Mouse (Mus musculus) gastrocnemius, adult 18-20 months (tissue): ENCODE measurements around the gene Pif1. TPM values are rescaled to one million over a fixed set of nuclear protein-coding genes. Genes with fewer than 3 reads are reported as not detected.

Experiments used
- DNase-seq: peaks from one replicate; pipeline ENCODE4 v3.0.0; 2021; ENCODE audit warnings: low spot score
- total RNA-seq, 2 experiments: library from RNA; stranded (reverse); gene quantifications; 2 replicates each; pipeline ENCODE4 v1.2.3; 2021

The Pif1 gene
- total RNA-seq, 2 experiments from 2014 or later: not detected

DNA sequence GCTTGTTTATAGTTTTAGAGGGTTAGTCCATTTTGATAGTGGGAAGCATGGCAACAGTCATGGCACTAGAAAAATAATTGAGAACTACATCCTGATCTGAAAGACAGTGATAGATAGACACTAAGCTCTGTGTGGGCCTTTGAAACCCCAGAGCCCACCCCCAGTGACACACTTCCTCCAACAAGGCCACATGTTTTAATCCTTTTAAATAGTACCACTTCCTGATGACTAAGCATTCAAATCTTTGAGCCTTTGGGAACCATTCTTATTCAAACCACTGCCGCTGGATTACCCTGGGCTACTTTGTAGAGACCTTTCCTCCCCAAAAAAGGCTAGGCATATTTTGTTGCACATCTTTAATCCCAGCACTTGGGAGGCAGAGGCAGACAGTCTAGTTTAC lies 48.8 kb downstream of the Pif1 start:
- no peak for DNase-seq

GRCm38 (mm10) chr9:65636926-65637325 lies 50.0 kb downstream of the Pif1 start:
- no peak for DNase-seq

DNA sequence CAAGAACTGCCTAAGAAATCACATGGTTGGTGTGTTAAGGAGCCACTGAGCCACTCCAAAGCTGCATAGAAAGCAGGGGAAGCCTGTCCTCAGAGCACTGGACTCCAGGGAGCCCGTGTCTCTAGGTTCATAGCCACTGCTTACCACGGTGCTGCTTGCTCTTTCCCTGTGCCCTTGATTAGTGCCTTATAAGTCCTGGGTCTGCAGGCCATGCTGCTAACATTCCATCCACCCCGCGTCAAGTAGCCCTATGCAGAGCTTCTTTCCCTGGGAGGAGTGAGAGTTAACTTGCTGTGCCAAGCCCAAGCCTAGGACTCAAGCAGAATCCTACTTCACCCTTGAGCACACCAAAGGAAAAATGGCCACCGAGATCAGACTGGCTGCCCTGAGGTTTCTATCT lies 52.1 kb downstream of the Pif1 start:
- DNase-seq: no peak

DNA sequence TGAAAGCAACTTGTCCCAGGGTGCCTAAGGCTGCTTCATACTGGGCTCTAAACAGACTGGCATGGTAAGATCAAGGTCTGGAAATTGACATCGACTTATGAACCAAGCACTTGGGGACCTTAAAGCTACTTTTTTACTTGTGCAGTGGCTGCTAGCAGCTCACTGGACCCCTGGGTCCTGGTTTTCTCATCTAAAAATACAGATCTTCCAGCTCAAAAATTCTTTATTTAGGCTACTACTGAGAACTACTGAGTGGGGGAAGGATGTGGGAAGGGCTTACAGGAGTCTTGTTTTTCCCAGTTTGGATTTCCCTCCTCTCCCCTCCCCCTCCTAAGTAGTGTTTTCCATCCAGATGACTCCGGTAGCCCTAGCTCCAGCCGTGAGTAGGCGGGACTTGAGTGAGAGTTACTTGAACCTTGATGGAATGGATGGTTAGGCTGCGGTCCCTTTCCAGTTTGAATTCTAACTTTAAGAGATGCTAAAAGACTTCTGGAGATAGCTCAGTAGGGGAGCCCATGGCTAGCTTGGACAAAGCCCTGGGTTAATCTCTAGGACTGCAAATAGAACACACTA lies 54.0 kb downstream of the Pif1 start:
- no peak for DNase-seq

GRCm38 (mm10) chr9:65641446-65642052 lies 54.6 kb downstream of the Pif1 start:
- no peak for DNase-seq

DNA sequence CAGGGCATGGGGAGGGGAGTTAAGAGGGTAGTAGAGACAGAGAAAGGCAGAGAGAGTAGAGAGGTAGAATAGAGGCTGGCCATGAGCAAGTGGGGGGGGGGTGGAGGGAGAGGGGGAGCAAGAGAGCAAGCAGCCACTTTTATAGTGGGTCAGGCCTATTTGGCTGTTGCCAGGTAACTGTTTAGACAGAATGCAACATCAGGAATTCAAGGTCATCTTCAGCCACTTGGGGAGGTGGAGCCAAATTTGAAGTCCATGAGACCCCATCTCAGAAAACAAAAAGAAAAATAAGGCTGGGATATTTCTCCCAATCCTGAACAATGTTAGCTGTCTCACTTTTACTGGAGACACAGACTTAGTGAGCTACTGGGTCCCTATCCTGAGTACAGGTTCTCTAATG lies 55.6 kb downstream of the Pif1 start:
- DNase-seq: no peak

DNA sequence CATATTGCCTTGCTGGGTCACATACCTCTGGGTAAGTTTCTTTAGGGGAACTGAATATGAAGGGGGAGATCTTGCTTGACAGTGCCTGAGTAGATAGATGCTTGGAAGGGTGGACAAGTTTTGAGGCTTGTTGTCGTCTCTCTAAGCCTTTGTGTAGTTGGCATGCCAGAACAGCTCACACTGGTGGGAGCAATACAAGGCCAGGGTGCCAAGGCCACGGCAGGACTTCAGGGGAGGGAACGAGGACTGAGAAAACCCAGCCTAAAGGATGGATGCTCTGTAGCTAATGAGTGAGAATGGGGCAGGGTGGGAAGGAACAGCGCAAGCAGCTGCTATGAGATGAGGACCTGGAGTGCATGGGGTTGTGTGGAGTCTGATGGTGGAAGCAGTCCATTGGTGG lies 58.0 kb downstream of the Pif1 start:
- DNase-seq: no peak

Other genes with a start within 250 kb of the Pif1 start
- gene Pdcd7, start 241.1 kb upstream of the Pif1 start, total RNA-seq: 10 to 100 TPM; 14.6 to 22.2 TPM
- under 1 TPM; 0.64 to 0.71 TPM for gene Ubap1l, start 226.1 kb upstream of the Pif1 start, total RNA-seq
- 10 to 100 TPM; 10.7 to 11.6 TPM for gene Kbtbd13, start 195.5 kb upstream of the Pif1 start, total RNA-seq
- 1 to 10 TPM; 2.5 to 3.7 TPM for gene Rasl12, start 188.7 kb upstream of the Pif1 start, total RNA-seq
- not detected for gene Slc51b, start 164.2 kb upstream of the Pif1 start, total RNA-seq
- gene Mtfmt, start 151.4 kb upstream of the Pif1 start, total RNA-seq: 1 to 10 TPM; 4.7 to 6.5 TPM
- gene Spg21, start 126.2 kb upstream of the Pif1 start, total RNA-seq: 1 to 10 TPM; 5.5 to 9.1 TPM
- not detected for gene Ankdd1a, start 67.0 kb upstream of the Pif1 start, total RNA-seq
- 1 to 10 TPM; 2.2 to 5.4 TPM for gene Plekho2, start 7.1 kb upstream of the Pif1 start, total RNA-seq
- 1 to 10 TPM; 1.5 to 2.3 TPM for gene Rbpms2, start 42.5 kb downstream of the Pif1 start, total RNA-seq
- 100 to 1,000 TPM; 223 to 247 TPM for gene Oaz2, start 80.8 kb downstream of the Pif1 start, total RNA-seq
- gene Zfp609, start 240.4 kb downstream of the Pif1 start, total RNA-seq: 10 to 100 TPM; 15.7 to 16.2 TPM